Mouse (Mus musculus) WW6 (cell line): Measurements from ENCODE around the gene Gca.
"Not testable (repeated sequence)": the region's sequence is repeated elsewhere in the genome, so short reads cannot be mapped to it uniquely, and the experiment has no call there.

ENCODE experiments used
- DNase-seq: peaks from one replicate; pipeline ENCODE4 v3.0.0-alpha.2; 2013; ENCODE audit warnings: low read depth, low spot score

Gene Gca

DNA sequence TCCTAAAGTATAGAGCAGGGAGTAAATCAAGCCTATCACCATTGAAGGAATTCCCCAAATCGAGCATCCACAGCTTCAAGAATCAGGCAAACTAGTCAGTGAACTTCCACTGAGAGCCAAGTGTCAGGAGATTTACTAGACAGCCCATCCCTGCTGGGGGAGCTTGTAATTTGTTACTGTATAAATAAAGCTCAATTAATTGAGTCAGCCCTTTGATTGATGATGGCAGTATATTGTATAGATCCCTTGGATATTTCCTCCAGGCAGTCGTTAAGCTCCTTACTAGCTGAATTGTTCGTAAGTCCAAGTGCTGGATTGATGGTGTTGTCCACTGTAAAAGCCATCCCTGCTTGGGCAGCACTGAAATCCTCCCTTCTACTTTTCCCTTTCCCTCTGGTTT, 5.8 kb downstream of the Gca start:
- DNase-seq, result no peak

DNA sequence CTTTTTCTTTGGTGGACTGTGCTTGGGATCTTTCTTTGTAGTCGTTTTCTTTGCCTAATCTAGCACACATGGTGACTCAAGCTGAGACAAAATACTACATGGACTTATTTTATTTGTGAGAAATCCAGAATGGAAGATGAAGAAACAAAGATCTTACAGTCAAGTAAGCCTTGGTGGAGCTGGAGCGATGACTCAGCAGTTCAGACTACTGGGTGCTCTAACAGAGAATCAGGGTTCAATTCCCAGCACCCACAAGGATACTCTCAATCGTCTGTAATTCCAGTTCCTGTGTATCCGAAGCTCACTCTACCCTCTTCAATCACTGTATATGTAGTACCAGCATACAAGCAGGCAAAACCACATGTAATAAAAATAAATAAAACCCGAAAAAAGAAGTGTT, 6.2 kb downstream of the Gca start:
- no peak for DNase-seq

DNA sequence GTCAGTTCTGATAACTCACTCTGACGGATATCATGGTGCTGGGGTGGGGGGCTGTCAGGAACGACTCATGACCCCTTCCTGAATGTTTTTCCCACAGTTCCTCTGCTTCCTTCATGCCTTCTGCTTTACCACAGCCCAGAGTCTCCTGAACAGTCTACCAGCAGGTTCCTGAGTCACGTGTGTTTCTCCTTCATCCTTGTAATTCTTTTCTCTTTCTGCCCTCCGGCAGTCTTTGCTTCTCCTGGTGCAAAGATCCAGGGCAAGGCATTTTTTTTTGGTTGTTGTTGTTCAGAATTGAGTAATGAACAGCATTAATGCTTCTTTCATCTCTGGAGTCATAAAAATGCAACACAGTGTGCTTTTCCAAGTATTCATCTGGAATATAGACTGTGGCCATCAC, 6.7 kb downstream of the Gca start:
- DNase-seq, result no peak

DNA sequence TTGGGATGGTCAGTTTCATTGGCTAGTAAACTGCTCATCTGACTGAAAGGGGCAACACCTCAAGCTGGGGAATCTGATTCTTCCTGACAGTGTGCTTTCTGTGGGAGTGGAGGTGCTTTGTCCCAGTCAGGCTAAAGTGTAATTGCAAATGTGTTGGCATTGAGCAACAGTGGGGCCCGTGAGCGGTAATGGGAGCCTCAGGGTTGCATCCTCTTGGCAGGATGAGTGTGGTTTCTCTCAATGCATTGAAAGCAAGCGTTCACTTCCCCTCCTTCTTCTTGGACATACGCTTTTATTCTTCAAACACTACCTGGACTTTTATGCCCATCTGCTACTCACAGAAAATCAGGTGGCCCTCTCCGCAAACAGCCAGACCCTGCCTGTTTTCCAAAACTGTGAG, 8.7 kb downstream of the Gca start:
- DNase-seq, result no peak

DNA sequence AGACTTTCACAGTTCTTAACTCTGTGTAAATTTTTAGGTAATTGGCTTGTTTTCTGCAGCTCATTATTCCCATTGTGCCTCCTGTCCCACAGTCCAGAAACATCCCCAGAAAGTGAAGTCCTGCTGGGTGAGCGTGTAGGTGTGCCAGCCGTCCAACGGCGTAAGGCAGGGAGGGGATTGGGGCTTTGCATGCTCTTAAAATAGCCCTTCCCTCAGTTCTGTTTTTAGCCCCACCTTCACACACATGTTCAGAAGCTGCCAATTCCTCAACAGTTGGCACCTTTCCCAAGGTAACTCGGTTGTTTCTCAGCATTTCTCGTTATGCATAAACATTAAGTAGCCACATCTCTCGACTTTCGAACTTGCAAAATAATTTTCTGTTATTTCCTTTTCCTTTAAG, 17.6 kb downstream of the Gca start:
- DNase-seq, result no peak

DNA sequence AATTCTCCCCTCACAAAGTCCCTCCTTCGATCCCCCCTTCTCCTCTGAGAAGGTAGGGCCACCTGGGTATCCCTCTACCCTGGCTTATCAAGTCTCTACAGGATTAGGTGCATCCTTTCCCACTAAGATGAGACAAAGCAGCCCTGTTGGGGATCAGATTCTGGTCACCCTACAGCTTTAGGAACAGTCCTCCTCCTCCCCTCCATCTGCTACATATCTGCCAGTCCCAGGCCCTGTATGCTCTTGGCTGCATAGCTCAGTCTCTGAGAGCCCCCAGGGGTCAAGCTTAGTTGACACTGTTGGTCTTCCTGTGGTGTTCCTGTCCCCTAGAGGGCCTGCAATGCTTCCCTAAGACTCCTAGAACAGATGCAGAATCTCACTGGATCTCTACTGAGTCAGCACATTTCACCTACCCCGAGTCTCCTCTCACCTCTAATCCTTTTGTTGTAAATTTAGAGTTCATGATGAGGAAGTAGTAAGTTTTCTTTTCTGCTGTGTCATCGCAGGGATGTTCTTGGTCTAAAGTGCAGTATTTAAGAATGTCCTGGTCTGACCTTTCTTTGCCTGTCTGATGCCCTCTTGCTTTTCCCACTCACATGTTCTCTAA, 21.0 kb downstream of the Gca start:
- no peak for DNase-seq

DNA sequence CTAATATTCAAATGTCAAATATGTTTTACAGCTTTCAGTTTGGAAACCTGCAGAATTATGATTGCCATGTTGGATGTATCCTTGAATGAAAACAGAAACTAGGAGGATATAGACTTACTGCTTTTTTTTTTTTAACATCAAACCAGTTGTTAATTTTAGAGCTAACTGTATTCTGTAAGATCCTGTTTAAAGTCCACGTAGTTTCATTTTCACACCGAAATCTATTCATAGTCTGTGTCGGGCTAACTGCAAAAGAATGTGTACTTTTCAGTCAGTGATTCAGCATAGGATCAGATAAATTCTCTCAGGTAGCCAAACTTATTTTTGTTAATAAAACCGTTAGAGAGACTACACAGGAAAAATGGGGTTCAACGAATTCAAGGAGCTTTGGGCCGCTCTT, 21.8 kb downstream of the Gca start:
- no peak for DNase-seq

DNA sequence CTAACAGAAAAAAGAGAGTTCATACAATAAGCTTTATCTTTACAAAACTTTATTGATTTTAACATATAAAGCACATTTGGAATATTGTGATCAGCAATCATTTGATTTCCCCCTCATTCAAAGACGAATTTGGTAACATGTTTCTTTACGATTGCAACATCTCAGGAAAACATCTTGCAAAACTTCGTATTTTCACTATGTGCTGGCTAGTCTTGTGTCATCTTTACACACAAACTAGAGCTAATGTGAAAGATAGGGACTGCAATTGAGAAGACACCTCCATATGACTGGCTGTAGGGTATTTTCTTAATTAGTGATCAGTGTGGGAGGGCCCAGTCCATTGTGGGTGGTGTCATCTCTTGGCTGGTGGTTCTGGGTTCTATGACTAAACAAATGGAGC, 42.2 kb downstream of the Gca start:
- no peak for DNase-seq

DNA sequence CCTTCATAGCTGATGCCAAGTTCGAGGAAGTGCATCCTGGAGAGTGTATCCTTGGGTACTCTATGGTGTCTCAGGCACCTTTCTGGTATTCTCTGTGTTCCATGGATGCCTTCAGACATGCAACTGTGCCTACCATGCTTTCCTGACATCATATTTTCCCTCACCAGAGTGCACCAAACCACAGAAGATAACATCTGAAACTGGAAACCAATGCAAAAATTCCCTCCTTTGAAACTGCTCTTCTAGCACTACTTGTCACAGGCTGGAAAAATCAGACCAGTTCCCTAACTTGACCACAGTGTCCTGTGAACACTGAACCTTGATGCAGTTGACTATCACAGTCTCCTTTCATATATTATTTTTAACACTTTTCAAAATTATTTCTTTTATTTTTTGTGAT, 45.5 kb downstream of the Gca start:
- DNase-seq, result no peak

DNA sequence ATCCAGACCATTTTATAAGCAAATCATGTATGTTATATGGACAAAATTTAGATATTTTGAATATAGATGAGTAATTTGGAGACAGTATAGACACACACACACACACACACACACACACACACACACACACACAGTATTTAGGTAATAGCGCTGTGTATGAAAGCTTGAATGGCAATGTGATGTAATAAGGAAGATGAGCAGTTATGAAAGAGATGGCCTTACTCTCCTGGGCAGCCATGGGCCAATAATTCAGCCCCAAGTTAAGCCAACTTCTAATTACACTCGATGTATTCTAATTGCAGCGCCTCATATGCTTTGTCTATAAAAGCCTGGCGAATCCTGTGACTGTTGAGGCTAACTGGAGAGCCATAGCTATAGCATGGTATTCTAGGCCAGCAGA, 50.3 kb downstream of the Gca start:
- DNase-seq, result not testable (repeated sequence)

DNA sequence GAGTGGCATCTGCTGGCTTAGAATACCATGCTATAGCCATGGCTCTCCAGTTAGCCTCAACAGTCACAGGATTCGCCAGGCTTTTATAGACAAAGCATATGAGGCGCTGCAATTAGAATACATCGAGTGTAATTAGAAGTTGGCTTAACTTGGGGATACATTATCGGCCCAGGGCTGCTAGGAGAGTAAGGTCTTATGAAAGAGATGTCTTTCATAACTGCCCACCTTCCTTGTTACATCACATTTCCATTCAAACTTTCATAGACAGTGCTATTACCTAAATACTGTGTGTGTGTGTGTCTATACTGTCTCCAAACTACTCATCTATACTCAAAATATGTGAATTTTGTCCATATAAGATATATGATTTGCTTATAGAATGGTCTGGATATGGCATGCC, 51.2 kb downstream of the Gca start:
- no peak for DNase-seq

DNA sequence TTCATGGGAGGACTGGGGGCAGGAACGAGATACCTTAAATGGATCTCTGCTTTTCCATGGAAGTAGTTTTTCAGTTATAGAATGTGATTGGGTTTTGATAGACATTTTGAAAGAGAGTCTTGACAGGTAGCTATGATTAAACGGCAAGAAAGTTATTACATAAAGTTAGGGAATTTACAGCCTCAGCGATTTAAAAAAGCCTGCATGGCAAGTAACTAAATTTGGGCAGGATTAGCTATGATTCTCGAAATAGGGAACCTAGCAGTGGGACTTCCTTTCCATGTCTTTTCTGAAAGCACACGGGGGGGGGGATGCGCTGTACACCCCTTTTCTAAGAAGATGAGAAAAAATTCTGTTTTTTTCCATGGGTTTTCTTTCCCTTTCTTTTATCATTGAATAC, 53.2 kb downstream of the Gca start:
- no peak for DNase-seq

DNA sequence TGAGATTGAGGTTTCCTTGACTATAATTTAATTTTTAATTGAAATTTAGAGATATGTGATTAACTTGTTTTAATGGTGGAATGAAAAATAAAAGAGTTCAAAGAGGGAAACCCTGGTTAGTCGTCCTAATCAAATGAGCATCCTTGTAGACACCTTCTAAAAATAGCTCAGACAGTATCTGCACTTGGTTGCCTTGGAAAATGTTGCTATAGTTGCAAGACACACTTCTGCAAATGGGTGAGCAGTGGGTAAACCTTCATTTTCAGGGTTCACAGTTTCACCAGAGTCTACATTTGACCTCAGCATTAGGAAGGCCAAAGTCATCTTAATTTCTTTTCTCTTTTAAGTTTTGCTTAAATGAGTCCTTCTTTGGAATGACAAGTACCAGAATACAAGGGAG, 54.3 kb downstream of the Gca start:
- no peak for DNase-seq

DNA sequence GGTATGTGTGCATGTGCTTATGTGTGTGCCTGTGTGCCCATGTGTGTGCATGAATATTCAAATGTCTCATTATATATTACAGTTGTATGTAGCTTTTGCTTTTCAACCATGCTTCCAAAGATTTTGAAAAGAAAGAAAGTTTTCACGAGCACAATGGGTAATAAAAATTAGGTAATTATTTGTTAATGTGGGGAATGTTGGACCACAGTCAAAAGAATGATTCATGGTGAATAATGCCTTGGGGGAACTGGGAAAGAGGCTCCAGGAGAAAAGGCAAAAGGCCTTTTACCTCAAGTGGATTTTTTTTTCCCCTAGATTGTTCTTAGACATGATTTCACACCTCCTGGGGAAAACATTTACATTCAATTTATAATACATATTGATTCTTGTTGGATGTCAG, 61.9 kb downstream of the Gca start:
- DNase-seq, result no peak

DNA sequence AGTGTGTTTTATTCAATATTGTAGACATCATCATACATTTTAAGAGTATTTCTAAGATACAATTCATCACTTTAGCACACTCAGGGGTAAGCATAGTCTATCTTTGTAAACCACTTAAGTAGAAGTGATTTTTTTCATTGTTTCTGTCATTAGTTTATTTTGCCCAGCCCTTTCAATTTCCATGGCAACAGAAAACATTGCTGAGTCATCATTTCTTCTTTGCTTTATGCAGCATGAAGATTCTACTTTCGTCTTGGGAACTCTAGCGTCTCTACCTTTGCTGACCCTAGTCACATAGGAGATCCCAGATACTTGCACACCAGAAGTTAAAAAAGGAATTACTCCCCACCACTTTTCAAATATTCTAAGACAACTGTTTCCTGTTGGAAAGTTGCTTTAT, 63.6 kb downstream of the Gca start:
- DNase-seq, result no peak

DNA sequence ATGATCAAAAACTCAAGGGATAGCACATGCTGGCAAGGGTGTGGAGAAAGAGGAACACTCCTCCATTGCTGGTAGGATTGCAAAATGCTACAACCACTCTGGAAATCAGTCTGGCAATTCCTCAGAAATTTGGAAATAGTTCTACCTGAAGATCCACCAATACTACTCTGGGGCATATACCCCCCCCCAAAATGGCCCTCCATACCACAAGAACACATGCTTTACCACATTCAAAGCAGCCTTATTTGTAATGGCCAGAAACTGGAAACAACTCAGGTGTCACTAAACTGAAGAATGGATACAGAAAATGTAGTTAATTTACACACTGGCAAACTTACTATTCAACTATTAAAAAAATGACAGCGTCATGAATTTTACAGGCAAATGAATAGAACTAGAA, 66.6 kb downstream of the Gca start:
- no peak for DNase-seq

DNA sequence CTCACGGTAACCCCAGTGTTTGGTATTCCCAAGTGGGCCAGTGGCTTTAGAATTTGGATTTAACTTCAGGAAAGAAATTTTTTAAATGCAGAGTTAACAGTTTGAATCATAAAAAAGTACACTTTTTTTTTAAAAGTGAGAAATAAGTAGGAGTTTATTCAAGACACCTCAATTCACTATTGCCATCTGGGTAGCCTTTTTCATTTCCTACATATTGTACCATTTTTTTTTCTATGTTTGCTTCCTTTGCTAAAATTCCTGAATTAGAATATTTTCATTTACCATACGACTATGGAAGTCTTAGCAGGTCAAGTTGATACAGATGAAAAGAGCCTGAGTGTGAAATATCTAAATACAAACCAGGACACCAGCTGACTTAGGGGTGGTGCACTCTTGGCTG, 79.0 kb downstream of the Gca start:
- no peak for DNase-seq
